23 mouse cellular contexts compared by ENCODE assay signal in genomic region chr10:86079921-86080320, GRCm38 (mm10). TPM values are rescaled to one million over a fixed set of nuclear protein-coding genes. Genes with fewer than 3 reads are reported as not detected.
DNase-seq lines count a peak whose midpoint lies in the region; ATAC-seq lines count a peak whose summit lies in the region.
"Had no signal": no experiment of that assay in that cellular context is flagged by ENCODE, and none has a peak within 500 bp of the region (broad histone marks: within the 10 kb centered on the region; RNA-seq: fewer than 3 reads in every experiment).

No protein-coding gene starts in this region.

- H3K9ac ChIP-seq in kidney, embryonic 15.5 days, result no peak overlapping the region
- H3K9ac ChIP-seq in neural tube, embryonic 15.5 days (replicated peaks), result no peak overlapping the region
- H3K9ac ChIP-seq: hindbrain, embryonic 14.5 days; intestine, embryonic 15.5 days; liver, embryonic 15.5 days; midbrain, embryonic 15.5 days had no signal

- DNase-seq in kidney, adult 8-10 months, result no peak
- no peak for DNase-seq in neural tube, embryonic 10.5 days (ENCODE audit: extremely low spot score, low spot score)
- peak; percentile 77 for DNase-seq in ZHBTc4 (ENCODE audit: low read depth, low spot score)
- DNase-seq in cerebellum, adult 8-10 months, result no peak
- DNase-seq in thymus, postnatal 0 days (ENCODE audit: low spot score), result no peak
- no peak for DNase-seq in B cell, adult 2 months
- DNase-seq: cerebellum, adult 9-10 months; gastrocnemius, postnatal 36 days; kidney, postnatal 10 days; left cerebral cortex, postnatal 4 days; lung, postnatal 4 days; right cerebral cortex, postnatal 25 days; thymus, postnatal 4 days had no signal

- H3K36me3 ChIP-seq in kidney, embryonic 15.5 days, result no peaks in the 10 kb centered on the region
- H3K36me3 ChIP-seq in neural tube, embryonic 15.5 days, result no peaks in the 10 kb centered on the region
- H3K36me3 ChIP-seq: intestine, embryonic 15.5 days; liver, embryonic 15.5 days; midbrain, embryonic 15.5 days had no signal

- H3K4me2 ChIP-seq in kidney, embryonic 15.5 days, result no peak overlapping the region
- H3K4me2 ChIP-seq in neural tube, embryonic 15.5 days, result no peak overlapping the region
- H3K4me2 ChIP-seq: heart, embryonic 11.5 days; hindbrain, embryonic 14.5 days; intestine, embryonic 15.5 days; liver, embryonic 15.5 days; midbrain, embryonic 15.5 days had no signal

- no peaks in the 10 kb centered on the region for H3K27me3 ChIP-seq in kidney, embryonic 15.5 days
- no peaks in the 10 kb centered on the region for H3K27me3 ChIP-seq in neural tube, embryonic 15.5 days (replicated peaks)
- H3K27me3 ChIP-seq: intestine, embryonic 15.5 days; liver, embryonic 15.5 days; midbrain, embryonic 15.5 days had no signal

- H3K4me1 ChIP-seq in kidney, embryonic 15.5 days, result no peaks in the 10 kb centered on the region
- H3K4me1 ChIP-seq in neural tube, embryonic 15.5 days, result no peaks in the 10 kb centered on the region
- H3K4me1 ChIP-seq: intestine, embryonic 15.5 days; liver, embryonic 15.5 days; midbrain, embryonic 15.5 days had no signal

- H3K4me3 ChIP-seq in kidney, embryonic 15.5 days (replicated peaks), result no peak overlapping the region
- no peak overlapping the region for H3K4me3 ChIP-seq in neural tube, embryonic 15.5 days (replicated peaks)
- H3K4me3 ChIP-seq: intestine, embryonic 15.5 days; layer of hippocampus, adult 2 months; liver, embryonic 15.5 days; midbrain, embryonic 15.5 days had no signal

- no peak overlapping the region for H3K27ac ChIP-seq in kidney, embryonic 15.5 days
- H3K27ac ChIP-seq in neural tube, embryonic 15.5 days (replicated peaks), result no peak overlapping the region
- H3K27ac ChIP-seq: hindbrain, embryonic 14.5 days; intestine, embryonic 15.5 days; layer of hippocampus, adult 2 months; liver, embryonic 15.5 days; midbrain, embryonic 15.5 days; stomach, postnatal 0 days had no signal

- H3K9me3 ChIP-seq in kidney, embryonic 15.5 days (replicated peaks), result no peaks in the 10 kb centered on the region
- H3K9me3 ChIP-seq in neural tube, embryonic 15.5 days (replicated peaks), result no peaks in the 10 kb centered on the region
- H3K9me3 ChIP-seq: intestine, embryonic 15.5 days; liver, embryonic 15.5 days; midbrain, embryonic 15.5 days had no signal

- ATAC-seq in kidney, embryonic 15.5 days (replicated peaks; ENCODE audit: low FRiP score), result 0 out of 2 replicates have a peak, but pooled peaks have one; percentile 15
- ATAC-seq in neural tube, embryonic 15.5 days (ENCODE audit: low FRiP score), result 0 out of 2 replicates have a peak, but pooled peaks have one; percentile 38
- ATAC-seq: forebrain, embryonic 14.5 days; intestine, embryonic 15.5 days; midbrain, embryonic 15.5 days had no signal

- 86% methylated on average over 9 of the region's 9 CpGs for WGBS in kidney, embryonic 15.5 days
- 86% methylated on average over 9 of the region's 9 CpGs for WGBS in neural tube, embryonic 15.5 days

RNA-seq across cellular contexts. Expression of gene Fbxo7, which starts 58.1 kb away (rescaled TPM):
- polyA plus RNA-seq in kidney, embryonic 15.5 days (2015; fragmentation: Nextera tagmentation; extraction: Ambion mirVana), result 36.0 and 36.7 TPM in 2 replicates
- 24.0 and 31.9 TPM in 2 replicates for polyA plus RNA-seq in neural tube, embryonic 15.5 days (2015; fragmentation: Nextera tagmentation; extraction: Ambion mirVana)
- polyA plus RNA-seq in thymus, postnatal 0 days (2015; fragmentation: Nextera tagmentation; extraction: Ambion mirVana), result 51.4 and 54.7 TPM in 2 replicates
